Mouse (Mus musculus) neural tube, embryonic 15.5 days (tissue): Measurements from ENCODE around the gene Ppfia4. TPM values are rescaled to one million over a fixed set of nuclear protein-coding genes. Genes with fewer than 3 reads are reported as not detected.

Experiments used
- ATAC-seq: fragments of 200-750 bp; cut with Nextera tagmentation; 2 replicates; pipeline ENCODE4 v1.8.0; 2017; ENCODE audit warnings: mild to moderate bottlenecking, moderate TSS enrichment, moderate library complexity; ENCODE audit not compliant: low FRiP score
- H3K27ac ChIP-seq: fragments of 300-500 bp; sonication (generic); replicated peaks from 2 replicates; pipeline ENCODE4 v1.5.1; 2015; ENCODE audit warnings: mild to moderate bottlenecking, inconsistent platforms
- H3K27me3 ChIP-seq: fragments of 300-500 bp; sonication (generic); replicated peaks from 2 replicates; pipeline ENCODE4 v1.6.1; 2015; ENCODE audit warnings: inconsistent platforms
- H3K36me3 ChIP-seq: fragments of 300-500 bp; sonication (generic); 2 replicates; pipeline ENCODE4 v1.6.1; 2015; ENCODE audit warnings: inconsistent platforms
- H3K4me1 ChIP-seq: fragments of 300-500 bp; sonication (generic); 2 replicates; pipeline ENCODE4 v1.6.1; 2015; ENCODE audit warnings: inconsistent platforms
- H3K4me2 ChIP-seq: fragments of 300-500 bp; sonication (generic); 2 replicates; pipeline ENCODE4 v1.6.1; 2015; ENCODE audit warnings: inconsistent platforms, mild to moderate bottlenecking, moderate library complexity
- H3K4me3 ChIP-seq: fragments of 300-500 bp; sonication (generic); replicated peaks from 2 replicates; pipeline ENCODE4 v1.5.1; 2015; ENCODE audit warnings: mild to moderate bottlenecking, inconsistent platforms
- H3K9ac ChIP-seq: fragments of 300-500 bp; sonication (generic); replicated peaks from 2 replicates; pipeline ENCODE4 v1.6.1; 2015; ENCODE audit warnings: mild to moderate bottlenecking, inconsistent platforms
- H3K9me3 ChIP-seq: fragments of 300-500 bp; sonication (generic); replicated peaks from 2 replicates; pipeline ENCODE4 v1.6.1; 2016; ENCODE audit warnings: inconsistent platforms
- WGBS: fragments of 180-500 bp; shearing (Covaris S2); methylation state at CpG from one replicate; pipeline ENCODE4 v1.1.7; 2015; ENCODE audit warnings: mixed read lengths; 5-methylcytosine and 5-hydroxymethylcytosine counted together
- polyA plus RNA-seq: library from polyadenylated mRNA; unstranded; fragments of >200 nt; fragmentation: Nextera tagmentation; extraction: Ambion mirVana; gene quantifications from 2 replicates; pipeline ENCODE4 v1.2.1, GENCODE M21; 2015

The Ppfia4 gene
- polyA plus RNA-seq, 1 experiment from 2014 or later, result 31.6 TPM

GRCm38 (mm10) chr1:134353326-134353725 is 20.6 kb upstream of the Ppfia4 start:
- peaks cover 83% of the 10 kb centered on the region for H3K36me3 ChIP-seq
- no peaks in the 10 kb centered on the region for H3K27me3 ChIP-seq
- no peak overlapping the region for H3K4me3 ChIP-seq
- H3K27ac ChIP-seq, result no peak overlapping the region
- H3K9me3 ChIP-seq, result no peaks in the 10 kb centered on the region
- no peak for ATAC-seq
- no peak overlapping the region for H3K4me2 ChIP-seq
- H3K9ac ChIP-seq, result no peak overlapping the region
- 0 out of 2 replicates have a peak, but pooled peaks cover under 1% of the 10 kb centered on the region for H3K4me1 ChIP-seq
- 94% methylated on average over 2 of the region's 2 CpGs for WGBS

GRCm38 (mm10) chr1:134347791-134348190 is 15.1 kb upstream of the Ppfia4 start:
- H3K4me1 ChIP-seq, result peaks cover 12% of the 10 kb centered on the region
- H3K4me2 ChIP-seq, result no peak overlapping the region
- peaks cover 58% of the 10 kb centered on the region for H3K36me3 ChIP-seq
- H3K9me3 ChIP-seq, result no peaks in the 10 kb centered on the region
- no peaks in the 10 kb centered on the region for H3K27me3 ChIP-seq
- no peak overlapping the region for H3K27ac ChIP-seq
- no peak overlapping the region for H3K9ac ChIP-seq
- ATAC-seq, result no peak
- no peak overlapping the region for H3K4me3 ChIP-seq
- 78% methylated on average over 9 of the region's 9 CpGs for WGBS

- H3K4me2 ChIP-seq, result peak overlapping the region; percentile 79
- H3K27ac ChIP-seq, result peak overlapping the region; percentile 74
- ATAC-seq, result no peak
- 79% methylated on average over 4 of the region's 4 CpGs for WGBS
- peaks cover 32% of the 10 kb centered on the region for H3K36me3 ChIP-seq
- H3K9me3 ChIP-seq, result no peaks in the 10 kb centered on the region
- no peak overlapping the region for H3K9ac ChIP-seq
- peak overlapping the region; percentile 58 for H3K4me3 ChIP-seq
- peaks cover 24% of the 10 kb centered on the region for H3K4me1 ChIP-seq
- no peaks in the 10 kb centered on the region for H3K27me3 ChIP-seq
These were observed 12.3 kb upstream of the Ppfia4 start for GRCm38 (mm10) chr1:134345075-134345474.

- Histone ChIP-seq H3K36me3 (peaks cover 24% of the 10 kb centered on the region), H3K27me3 (no peaks in the 10 kb centered on the region), H3K4me1 (peaks cover 24% of the 10 kb centered on the region), H3K27ac (peak overlapping the region; percentile 82), H3K9me3 (no peaks in the 10 kb centered on the region), H3K9ac (peak overlapping the region; percentile 78), H3K4me2 (peak overlapping the region; percentile 79), H3K4me3 (peak overlapping the region; percentile 58)
- WGBS, result 2% methylated on average over 52 of the region's 54 CpGs
- ATAC-seq, result peak; percentile 95
These were observed 11.6 kb upstream of the Ppfia4 start for GRCm38 (mm10) chr1:134344005-134344950.

- H3K36me3 ChIP-seq, result peaks cover 22% of the 10 kb centered on the region
- H3K27me3 ChIP-seq, result no peaks in the 10 kb centered on the region
- H3K9ac ChIP-seq, result peak overlapping the region; percentile 78
- H3K4me2 ChIP-seq, result peak overlapping the region; percentile 79
- ATAC-seq, result peak; percentile 40
- H3K9me3 ChIP-seq, result no peaks in the 10 kb centered on the region
- H3K27ac ChIP-seq, result peak overlapping the region; percentile 82
- 5% methylated on average over 2 of the region's 2 CpGs for WGBS
- peak overlapping the region; percentile 58 for H3K4me3 ChIP-seq
- H3K4me1 ChIP-seq, result peaks cover 24% of the 10 kb centered on the region
These were observed 10.8 kb upstream of the Ppfia4 start for GRCm38 (mm10) chr1:134343567-134343966.

- no peak overlapping the region for H3K27ac ChIP-seq
- peak overlapping the region; percentile 79 for H3K4me2 ChIP-seq
- 85% methylated on average over 8 of the region's 8 CpGs for WGBS
- H3K9me3 ChIP-seq, result no peaks in the 10 kb centered on the region
- H3K4me1 ChIP-seq, result peaks cover 24% of the 10 kb centered on the region
- H3K9ac ChIP-seq, result peak overlapping the region; percentile 34
- H3K4me3 ChIP-seq, result peak overlapping the region; percentile 58
- peaks cover 19% of the 10 kb centered on the region for H3K36me3 ChIP-seq
- no peak for ATAC-seq
- H3K27me3 ChIP-seq, result no peaks in the 10 kb centered on the region
These were observed 10.1 kb upstream of the Ppfia4 start for GRCm38 (mm10) chr1:134342781-134343310.

GRCm38 (mm10) chr1:134342278-134342664 is 9.5 kb upstream of the Ppfia4 start:
- Histone ChIP-seq H3K27me3 (no peaks in the 10 kb centered on the region), H3K4me3 (peak overlapping the region; percentile 58), H3K9ac (peak overlapping the region; percentile 34; the same call in 1 of the 2 replicates), H3K4me2 (peak overlapping the region; percentile 79), H3K27ac (no peak overlapping the region), H3K9me3 (no peaks in the 10 kb centered on the region), H3K4me1 (peaks cover 24% of the 10 kb centered on the region), H3K36me3 (peaks cover 14% of the 10 kb centered on the region)
- 68% methylated on average over 2 of the region's 2 CpGs for WGBS
- ATAC-seq, result no peak

- H3K9me3 ChIP-seq, result no peaks in the 10 kb centered on the region
- H3K36me3 ChIP-seq, result peaks cover 11% of the 10 kb centered on the region
- 83% methylated on average over 5 of the region's 5 CpGs for WGBS
- H3K27me3 ChIP-seq, result no peaks in the 10 kb centered on the region
- H3K27ac ChIP-seq, result no peak overlapping the region
- H3K4me1 ChIP-seq, result peaks cover 24% of the 10 kb centered on the region
- peak overlapping the region; percentile 79 for H3K4me2 ChIP-seq
- H3K9ac ChIP-seq, result no peak overlapping the region
- ATAC-seq, result no peak
- no peak overlapping the region for H3K4me3 ChIP-seq
These were observed 9.0 kb upstream of the Ppfia4 start for GRCm38 (mm10) chr1:134341641-134342277.

GRCm38 (mm10) chr1:134339757-134340619 is 7.3 kb upstream of the Ppfia4 start:
- Histone ChIP-seq H3K27ac (no peak overlapping the region), H3K4me1 (peaks cover 23% of the 10 kb centered on the region), H3K36me3 (no peaks in the 10 kb centered on the region; the same call in 1 of the 2 replicates), H3K9me3 (no peaks in the 10 kb centered on the region), H3K4me3 (no peak overlapping the region), H3K4me2 (no peak overlapping the region), H3K27me3 (no peaks in the 10 kb centered on the region), H3K9ac (no peak overlapping the region)
- 95% methylated on average over 18 of the region's 18 CpGs for WGBS
- ATAC-seq, result no peak

- no peaks in the 10 kb centered on the region for H3K27me3 ChIP-seq
- no peak overlapping the region for H3K27ac ChIP-seq
- WGBS, result 97% methylated on average over 7 of the region's 7 CpGs
- no peaks in the 10 kb centered on the region; the same call in 1 of the 2 replicates for H3K36me3 ChIP-seq
- H3K4me3 ChIP-seq, result no peak overlapping the region
- no peak overlapping the region for H3K4me2 ChIP-seq
- H3K4me1 ChIP-seq, result peaks cover 19% of the 10 kb centered on the region
- no peaks in the 10 kb centered on the region for H3K9me3 ChIP-seq
- H3K9ac ChIP-seq, result no peak overlapping the region
- ATAC-seq, result no peak
These were observed 6.4 kb upstream of the Ppfia4 start for GRCm38 (mm10) chr1:134339162-134339561.
